Mouse (Mus musculus): ENCODE measurements around the gene Fam163b.

DNA sequence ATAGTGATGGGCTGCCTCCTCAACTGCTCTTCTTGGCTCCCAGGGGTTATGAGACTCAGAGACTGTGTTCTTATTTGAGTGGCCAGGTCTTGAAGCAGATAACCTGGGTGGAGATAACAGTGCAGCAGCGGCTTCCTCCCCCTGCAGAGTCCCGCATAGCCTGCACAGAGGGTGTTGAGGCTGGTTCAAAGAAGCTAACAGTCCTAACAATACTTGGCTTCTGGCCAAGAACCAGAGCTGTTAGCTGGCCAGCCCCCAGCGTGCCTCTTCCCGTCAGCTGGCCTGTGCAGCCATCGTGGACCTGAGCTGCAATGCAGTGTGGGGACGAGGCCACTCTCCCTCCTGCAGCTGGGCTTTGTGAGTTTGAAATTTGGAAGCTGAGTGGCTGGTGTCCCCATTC, 44.5 kb downstream of the Fam163b start:
- TF ChIP-seq CTCF (IDR thresholded peaks at IDR 0.05; ENCODE audit: low read depth) (no peak), EP300 (optimal IDR thresholded peaks at IDR 0.05) (no peak)
